ENCODE assay signal across 23 mouse cellular contexts in the genomic region with DNA sequence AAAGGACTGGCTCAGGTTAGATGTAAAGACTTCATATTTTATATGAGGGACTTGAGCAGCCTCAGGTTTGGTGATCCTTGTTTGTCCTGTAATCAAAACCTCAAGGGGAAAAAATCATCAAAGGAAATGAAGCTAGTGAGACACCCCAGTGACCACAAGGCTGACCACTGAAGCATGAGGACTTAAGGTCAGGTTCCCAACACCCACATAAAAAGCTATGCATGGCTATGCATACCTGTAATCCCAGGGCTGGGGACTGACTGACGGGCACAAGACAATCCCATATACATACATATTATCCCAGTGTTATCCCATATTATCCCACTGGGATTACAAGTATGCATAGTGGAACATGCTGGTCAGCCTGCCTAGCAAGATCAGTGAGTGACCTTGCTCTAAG.
DNase-seq lines count a peak whose midpoint lies in the region; ATAC-seq and TF ChIP-seq lines count a peak whose summit lies in the region.
"Had no signal": no experiment of that assay in that cellular context is flagged by ENCODE, and none has a peak within 500 bp of the region (broad histone marks: within the 10 kb centered on the region; RNA-seq: fewer than 3 reads in every experiment).

No protein-coding gene starts in this region.

- H3K4me1 ChIP-seq in heart, embryonic 10.5 days = 0 out of 2 replicates have a peak, but pooled peaks cover 3% of the 10 kb centered on the region
- peaks cover 15% of the 10 kb centered on the region for H3K4me1 ChIP-seq in kidney, embryonic 15.5 days
- H3K4me1 ChIP-seq in kidney, postnatal 0 days (replicated peaks; ENCODE audit: insufficient read depth, low read length) = no peaks in the 10 kb centered on the region; the same call in 1 of the 2 replicates

- no peak overlapping the region for H3K9ac ChIP-seq in kidney, embryonic 15.5 days
- no peak overlapping the region for H3K9ac ChIP-seq in kidney, postnatal 0 days (ENCODE audit: low read depth, low read length)
- H3K9ac ChIP-seq: embryonic facial prominence, embryonic 12.5 days; forebrain, embryonic 13.5 days; forebrain, embryonic 15.5 days had no signal

- peak; percentile 65 for DNase-seq in heart, embryonic 10.5 days (ENCODE audit: low spot score)
- no peak for DNase-seq in heart, postnatal 36 days
- no peak for DNase-seq in kidney, postnatal 25 days
- peak; percentile 35 for DNase-seq in kidney, postnatal 0 days (ENCODE audit: low spot score)
- DNase-seq in kidney, adult 18-20 months = no peak
- DNase-seq: adrenal gland, adult 8-10 months; adrenal gland, postnatal 14 days; B cell, adult 2 months; cerebellum, adult 11-12 months; cerebellum, adult 2 months; cerebellum, adult 9-10 months; cerebellum, postnatal 10 days; cerebellum, postnatal 25 days had no signal

- no peaks in the 10 kb centered on the region for H3K27me3 ChIP-seq in heart, embryonic 10.5 days (ENCODE audit: insufficient read depth, poor library complexity, severe bottlenecking)
- no peaks in the 10 kb centered on the region for H3K27me3 ChIP-seq in kidney, embryonic 15.5 days
- H3K27me3 ChIP-seq in kidney, postnatal 0 days (ENCODE audit: insufficient read depth, low read length) = no peaks in the 10 kb centered on the region
- H3K27me3 ChIP-seq: CH12.LX; embryonic facial prominence, embryonic 12.5 days; forebrain, embryonic 13.5 days; forebrain, embryonic 15.5 days; Patski had no signal

- no peaks in the 10 kb centered on the region for H3K36me3 ChIP-seq in heart, embryonic 10.5 days
- H3K36me3 ChIP-seq in kidney, embryonic 15.5 days = no peaks in the 10 kb centered on the region
- H3K36me3 ChIP-seq in kidney, postnatal 0 days (ENCODE audit: insufficient read depth, low read length) = no peaks in the 10 kb centered on the region
- H3K36me3 ChIP-seq: embryonic facial prominence, embryonic 10.5 days; embryonic facial prominence, embryonic 12.5 days; forebrain, embryonic 15.5 days; G1E had no signal

- peak; percentile 72 for ATAC-seq in kidney, embryonic 15.5 days (replicated peaks; ENCODE audit: low FRiP score)
- peak; percentile 64; the same call in 1 of the 2 replicates for ATAC-seq in kidney, postnatal 0 days (replicated peaks; ENCODE audit: low FRiP score, low read depth)
- ATAC-seq: activated CD4-positive, CD25-positive, alpha-beta regulatory T cell, adult 4 months; CD4-positive, CD25-positive, alpha-beta regulatory T cell, adult 4 months; forebrain, embryonic 13.5 days; forebrain, embryonic 15.5 days; Patski had no signal

- H3K4me3 ChIP-seq in heart, embryonic 10.5 days = no peak overlapping the region
- H3K4me3 ChIP-seq in kidney, embryonic 15.5 days (replicated peaks) = no peak overlapping the region
- H3K4me3 ChIP-seq in kidney, postnatal 0 days (replicated peaks; ENCODE audit: low read depth, low read length) = no peak overlapping the region
- H3K4me3 ChIP-seq: embryonic facial prominence, embryonic 10.5 days; embryonic facial prominence, embryonic 12.5 days; forebrain, embryonic 13.5 days; forebrain, embryonic 15.5 days had no signal

- intact Hi-C loops in heart, postnatal 36 days (cut with DNase I) = no loop called here

- H3K4me2 ChIP-seq in kidney, embryonic 15.5 days = no peak overlapping the region
- H3K4me2 ChIP-seq in kidney, postnatal 0 days (ENCODE audit: low read length) = no peak overlapping the region
- H3K4me2 ChIP-seq: embryonic facial prominence, embryonic 12.5 days; forebrain, embryonic 13.5 days; forebrain, embryonic 15.5 days had no signal

- no peaks in the 10 kb centered on the region for H3K9me3 ChIP-seq in heart, embryonic 10.5 days
- H3K9me3 ChIP-seq in kidney, embryonic 15.5 days (replicated peaks) = no peaks in the 10 kb centered on the region
- H3K9me3 ChIP-seq in kidney, postnatal 0 days (replicated peaks; ENCODE audit: low read length) = no peaks in the 10 kb centered on the region
- H3K9me3 ChIP-seq: embryonic facial prominence, embryonic 10.5 days; embryonic facial prominence, embryonic 12.5 days; forebrain, embryonic 13.5 days; forebrain, embryonic 15.5 days had no signal

- no peak overlapping the region for H3K27ac ChIP-seq in heart, embryonic 10.5 days
- H3K27ac ChIP-seq in kidney, embryonic 15.5 days = peak overlapping the region; percentile 60; the same call in 1 of the 2 replicates
- no peak overlapping the region for H3K27ac ChIP-seq in kidney, postnatal 0 days
- H3K27ac ChIP-seq: embryonic facial prominence, embryonic 10.5 days; embryonic facial prominence, embryonic 12.5 days; forebrain, embryonic 13.5 days; forebrain, embryonic 15.5 days had no signal

- no peak for TF ChIP-seq CTCF in kidney, postnatal 0 days (IDR thresholded peaks at IDR 0.05; ENCODE audit: low read depth)

- WGBS in heart, embryonic 10.5 days = 84% methylated on average over 1 of the region's 1 CpGs
- WGBS in kidney, embryonic 15.5 days = 19% methylated on average over 1 of the region's 1 CpGs
- 47% methylated on average over 1 of the region's 1 CpGs for WGBS in kidney, postnatal 0 days

Comparison
In these comparisons a context has a peak if more than half of its experiments do, and no peak if none do; other contexts are left out.
1. DNase-seq: peak in heart, embryonic 10.5 days (single experiment) and kidney, postnatal 0 days (single experiment); none in heart, postnatal 36 days (0 of 2), kidney, postnatal 25 days (0 of 2) and kidney, adult 18-20 months (single experiment).